Mouse (Mus musculus): Measurements from ENCODE around the gene Dennd6b. TPM values are rescaled to one million over a fixed set of nuclear protein-coding genes. Genes with fewer than 3 reads are reported as not detected.

Gene Dennd6b
- polyA plus RNA-seq, 1 experiment from 2014 or later: 22.8 TPM

- ATAC-seq (ENCODE audit: low FRiP score, low read depth): no peak; the same call in 1 of the 2 replicates
- Histone ChIP-seq H3K4me2 (replicated peaks) (peak overlapping the region; percentile 96), H3K9ac (peak overlapping the region; percentile 93), H3K27me3 (no peaks in the 10 kb centered on the region), H3K27ac (peak overlapping the region; percentile 94), H3K4me3 (peak overlapping the region; percentile 82), H3K9me3 (no peaks in the 10 kb centered on the region), H3K36me3 (no peaks in the 10 kb centered on the region), H3K4me1 (peaks cover 74% of the 10 kb centered on the region)
- 0% methylated on average over 26 of the region's 26 CpGs for WGBS
Observed at GRCm38 (mm10) chr15:89180081-89180541, 16.2 kb downstream of the Dennd6b start.

DNA sequence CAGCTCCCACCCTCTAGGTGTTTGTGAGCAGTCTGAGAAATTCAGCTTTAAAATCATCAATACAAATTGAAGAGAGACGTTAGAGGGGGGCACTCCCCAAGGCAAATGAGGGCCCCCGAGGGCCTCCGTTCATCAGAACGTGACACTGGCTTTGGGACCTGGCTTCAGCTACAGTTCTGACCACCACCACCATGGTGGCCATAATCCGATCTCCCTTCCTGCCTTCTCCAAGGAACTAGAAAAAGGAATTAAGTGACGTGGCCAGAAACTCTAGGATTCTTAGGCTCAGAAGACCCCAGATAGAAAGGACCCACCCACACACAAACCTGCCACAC, 16.7 kb downstream of the Dennd6b start:
- H3K27ac ChIP-seq: peak overlapping the region; percentile 94
- H3K36me3 ChIP-seq: no peaks in the 10 kb centered on the region
- H3K4me1 ChIP-seq: peaks cover 76% of the 10 kb centered on the region
- no peak for ATAC-seq (ENCODE audit: low FRiP score, low read depth)
- H3K4me2 ChIP-seq (replicated peaks): peak overlapping the region; percentile 96
- peak overlapping the region; percentile 93 for H3K9ac ChIP-seq
- WGBS: 2% methylated on average over 6 of the region's 6 CpGs
- H3K4me3 ChIP-seq: peak overlapping the region; percentile 82
- H3K27me3 ChIP-seq: no peaks in the 10 kb centered on the region
- no peaks in the 10 kb centered on the region for H3K9me3 ChIP-seq

- Histone ChIP-seq H3K27me3 (no peaks in the 10 kb centered on the region), H3K27ac (peak overlapping the region; percentile 94), H3K4me1 (peaks cover 76% of the 10 kb centered on the region), H3K9me3 (no peaks in the 10 kb centered on the region), H3K9ac (peak overlapping the region; percentile 93), H3K36me3 (no peaks in the 10 kb centered on the region), H3K4me2 (replicated peaks) (peak overlapping the region; percentile 96), H3K4me3 (peak overlapping the region; percentile 82)
- WGBS: 1% methylated on average over 16 of the region's 16 CpGs
- ATAC-seq (ENCODE audit: low FRiP score, low read depth): no peak
Observed at GRCm38 (mm10) chr15:89178954-89179629, 17.2 kb downstream of the Dennd6b start.

GRCm38 (mm10) chr15:89178260-89178860, 17.9 kb downstream of the Dennd6b start:
- Histone ChIP-seq H3K4me1 (peaks cover 83% of the 10 kb centered on the region), H3K9ac (peak overlapping the region; percentile 93; the same call in 1 of the 2 replicates), H3K4me3 (peak overlapping the region; percentile 82), H3K36me3 (no peaks in the 10 kb centered on the region), H3K27me3 (no peaks in the 10 kb centered on the region), H3K4me2 (replicated peaks) (peak overlapping the region; percentile 96), H3K9me3 (no peaks in the 10 kb centered on the region), H3K27ac (peak overlapping the region; percentile 94)
- WGBS: 75% methylated on average over 7 of the region's 7 CpGs
- ATAC-seq (ENCODE audit: low FRiP score, low read depth): no peak

GRCm38 (mm10) chr15:89177576-89178259, 18.6 kb downstream of the Dennd6b start:
- WGBS: 67% methylated on average over 4 of the region's 4 CpGs
- peak overlapping the region; percentile 96 for H3K4me2 ChIP-seq (replicated peaks)
- ATAC-seq (ENCODE audit: low FRiP score, low read depth): no peak
- no peaks in the 10 kb centered on the region for H3K9me3 ChIP-seq
- no peaks in the 10 kb centered on the region for H3K36me3 ChIP-seq
- peaks cover 87% of the 10 kb centered on the region for H3K4me1 ChIP-seq
- H3K27me3 ChIP-seq: no peaks in the 10 kb centered on the region
- 0 out of 2 replicates have a peak overlapping the region, but pooled peaks have one; percentile 5 for H3K4me3 ChIP-seq
- no peak overlapping the region; the same call in 1 of the 2 replicates for H3K9ac ChIP-seq
- 0 out of 2 replicates have a peak overlapping the region, but pooled peaks have one; percentile 22 for H3K27ac ChIP-seq

DNA sequence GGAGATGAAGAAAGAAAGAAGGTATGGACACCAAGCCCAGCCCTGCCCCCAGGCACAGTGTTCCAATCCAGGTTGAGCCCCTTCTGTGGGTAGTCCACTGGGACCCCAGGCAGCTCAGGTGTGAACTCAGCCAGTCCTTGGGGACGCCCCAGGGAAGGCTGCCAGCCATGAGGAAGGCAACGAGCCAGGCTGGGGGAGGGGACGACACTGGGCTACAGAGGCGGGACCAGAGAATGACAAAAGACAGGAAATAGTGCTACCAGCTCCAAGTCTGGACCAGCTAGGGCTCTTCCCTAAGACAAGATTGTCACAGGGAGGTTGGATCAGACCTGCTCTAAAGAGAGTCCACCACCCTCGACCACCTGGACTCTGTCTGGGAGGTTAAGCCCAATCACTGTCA, 19.2 kb downstream of the Dennd6b start:
- 0 out of 2 replicates have a peak overlapping the region, but pooled peaks have one; percentile 5 for H3K4me3 ChIP-seq
- H3K4me1 ChIP-seq: peaks cover 87% of the 10 kb centered on the region
- H3K9ac ChIP-seq: no peak overlapping the region; the same call in 1 of the 2 replicates
- no peaks in the 10 kb centered on the region for H3K36me3 ChIP-seq
- no peaks in the 10 kb centered on the region for H3K9me3 ChIP-seq
- ATAC-seq (ENCODE audit: low FRiP score, low read depth): no peak
- 9% methylated on average over 5 of the region's 5 CpGs for WGBS
- peak overlapping the region; percentile 96 for H3K4me2 ChIP-seq (replicated peaks)
- peak overlapping the region; percentile 22; the same call in 1 of the 2 replicates for H3K27ac ChIP-seq
- H3K27me3 ChIP-seq: no peaks in the 10 kb centered on the region

DNA sequence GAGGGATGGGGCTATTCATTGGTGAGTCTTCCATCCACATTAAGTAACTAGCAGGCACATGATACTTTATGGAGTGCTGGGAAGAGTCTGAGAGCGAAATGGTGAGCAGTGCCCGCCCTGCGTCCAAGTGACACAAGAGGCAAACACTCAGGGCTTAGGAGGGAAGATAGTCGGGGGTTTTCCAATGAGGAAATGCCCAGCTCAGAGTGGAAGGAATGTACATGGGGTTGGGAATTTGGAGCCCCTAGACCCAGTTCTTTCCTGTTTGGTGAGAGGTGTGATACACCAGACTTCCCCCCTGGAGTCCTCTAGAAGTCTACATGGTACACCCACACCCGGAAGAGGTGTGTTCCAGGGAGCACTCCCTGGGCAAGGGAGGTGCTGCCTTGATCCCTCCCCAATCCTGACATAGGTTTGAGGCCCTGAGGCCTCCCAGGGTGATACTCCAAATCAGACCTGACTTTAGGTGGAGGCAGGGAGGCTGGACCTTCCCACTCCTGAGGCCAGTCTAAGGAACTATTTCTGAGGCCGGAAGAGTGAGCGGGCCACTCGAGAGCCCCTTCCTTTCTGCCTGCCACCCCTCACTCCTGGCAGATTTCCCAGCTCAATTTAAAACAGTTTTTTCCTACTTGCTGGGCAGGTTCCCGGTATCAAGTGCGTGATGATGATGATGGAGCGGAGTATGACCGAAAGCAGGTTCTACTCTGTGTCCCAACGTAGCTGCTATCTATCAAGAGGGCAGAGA, 20.7 kb downstream of the Dennd6b start:
- Histone ChIP-seq H3K4me3 (no peak overlapping the region), H3K9me3 (no peaks in the 10 kb centered on the region), H3K36me3 (no peaks in the 10 kb centered on the region), H3K4me1 (peaks cover 88% of the 10 kb centered on the region), H3K27ac (peak overlapping the region; percentile 22; the same call in 1 of the 2 replicates), H3K9ac (no peak overlapping the region), H3K4me2 (replicated peaks) (peak overlapping the region; percentile 19; the same call in 1 of the 2 replicates), H3K27me3 (no peaks in the 10 kb centered on the region)
- ATAC-seq (ENCODE audit: low FRiP score, low read depth): no peak
- 64% methylated on average over 13 of the region's 13 CpGs for WGBS

DNA sequence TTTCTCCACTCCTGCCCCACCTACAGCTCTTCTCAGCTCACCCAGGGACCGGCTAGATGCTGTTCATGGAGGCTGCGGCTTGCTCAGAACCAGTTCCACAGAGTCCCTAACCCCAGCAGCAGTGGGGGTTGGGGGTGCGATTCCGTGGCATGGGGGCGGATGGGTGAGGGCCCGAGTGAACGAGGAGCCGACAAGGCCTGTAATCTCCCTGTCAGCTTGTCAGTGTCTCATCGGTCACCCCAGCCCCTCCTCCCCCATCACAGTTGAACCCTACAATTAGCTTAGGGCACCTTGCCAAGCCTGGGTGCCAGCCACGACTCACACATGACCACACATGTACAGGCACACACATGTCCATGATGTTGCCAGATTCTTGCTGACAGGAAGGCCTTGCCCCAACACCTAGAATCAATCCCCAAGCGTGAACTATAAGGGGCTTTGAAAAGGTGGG, 21.4 kb downstream of the Dennd6b start:
- Histone ChIP-seq H3K9ac (no peak overlapping the region), H3K4me3 (no peak overlapping the region), H3K36me3 (no peaks in the 10 kb centered on the region), H3K4me1 (peaks cover 95% of the 10 kb centered on the region), H3K9me3 (no peaks in the 10 kb centered on the region), H3K27me3 (no peaks in the 10 kb centered on the region), H3K4me2 (replicated peaks) (peak overlapping the region; percentile 100), H3K27ac (no peak overlapping the region; the same call in 1 of the 2 replicates)
- 60% methylated on average over 11 of the region's 11 CpGs for WGBS
- no peak for ATAC-seq (ENCODE audit: low FRiP score, low read depth)

DNA sequence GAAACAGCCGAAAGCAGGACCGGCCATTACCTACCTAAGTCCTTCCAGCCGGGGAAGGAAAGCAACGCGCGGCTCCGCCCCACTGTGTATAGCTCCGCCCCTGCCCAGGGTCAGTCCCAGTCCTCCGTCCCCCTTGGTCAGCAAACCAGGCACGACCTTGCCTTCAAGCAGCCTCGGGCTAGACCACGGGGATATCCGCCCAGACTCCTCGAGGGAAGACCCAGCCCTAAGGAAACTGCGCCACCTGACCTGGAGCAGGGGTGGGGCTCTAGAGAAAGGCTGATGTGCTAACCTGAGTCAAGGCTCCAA, 22.4 kb downstream of the Dennd6b start:
- peak overlapping the region; percentile 82 for H3K9ac ChIP-seq
- no peak overlapping the region for H3K27ac ChIP-seq
- ATAC-seq (ENCODE audit: low FRiP score, low read depth): no peak
- H3K36me3 ChIP-seq: peaks cover 3% of the 10 kb centered on the region; the same call in 1 of the 2 replicates
- 0% methylated on average over 15 of the region's 15 CpGs for WGBS
- H3K4me2 ChIP-seq (replicated peaks): peak overlapping the region; percentile 100
- peaks cover 98% of the 10 kb centered on the region for H3K4me1 ChIP-seq
- H3K9me3 ChIP-seq: no peaks in the 10 kb centered on the region
- H3K4me3 ChIP-seq: peak overlapping the region; percentile 60
- no peaks in the 10 kb centered on the region for H3K27me3 ChIP-seq

GRCm38 (mm10) chr15:89173024-89173905, 23.0 kb downstream of the Dennd6b start:
- peaks cover 98% of the 10 kb centered on the region for H3K4me1 ChIP-seq
- no peaks in the 10 kb centered on the region for H3K27me3 ChIP-seq
- peaks cover 6% of the 10 kb centered on the region; the same call in 1 of the 2 replicates for H3K36me3 ChIP-seq
- peak overlapping the region; percentile 60 for H3K4me3 ChIP-seq
- peak overlapping the region; percentile 70; the same call in 1 of the 2 replicates for H3K27ac ChIP-seq
- under 1% methylated on average over 62 of the region's 65 CpGs for WGBS
- ATAC-seq (ENCODE audit: low FRiP score, low read depth): no peak; the same call in 1 of the 2 replicates
- H3K9ac ChIP-seq: peak overlapping the region; percentile 82
- H3K9me3 ChIP-seq: no peaks in the 10 kb centered on the region
- peak overlapping the region; percentile 100 for H3K4me2 ChIP-seq (replicated peaks)
